Comparison of ENCODE assay signal across 8 mouse cellular contexts in genomic region chr10:44526751-44527591, GRCm38 (mm10). TPM values are rescaled to one million over a fixed set of nuclear protein-coding genes. Genes with fewer than 3 reads are reported as not detected.
DNase-seq lines count a peak whose midpoint lies in the region; ATAC-seq lines count a peak whose summit lies in the region.

No protein-coding gene starts in this region.

- no peak overlapping the region; the same call in 1 of the 2 replicates for H3K9ac ChIP-seq in forebrain, embryonic 15.5 days (replicated peaks)
- peak overlapping the region; percentile 77 for H3K9ac ChIP-seq in intestine, embryonic 16.5 days (ENCODE audit: low read depth, low read length)
- H3K9ac ChIP-seq in liver, embryonic 16.5 days (ENCODE audit: low read depth, low read length) = no peak overlapping the region

- WGBS in forebrain, embryonic 15.5 days = under 1% methylated on average over 31 of the region's 31 CpGs
- WGBS in intestine, embryonic 16.5 days = 3% methylated on average over 31 of the region's 31 CpGs
- 4% methylated on average over 31 of the region's 31 CpGs for WGBS in liver, embryonic 16.5 days (ENCODE audit: insufficient replicate concordance)

- no peak overlapping the region for H3K27ac ChIP-seq in forebrain, embryonic 15.5 days (replicated peaks)
- H3K27ac ChIP-seq in intestine, embryonic 16.5 days (ENCODE audit: low read length) = peak overlapping the region; percentile 95
- no peak overlapping the region for H3K27ac ChIP-seq in liver, embryonic 16.5 days (ENCODE audit: low read length)

- peak; percentile 28; the same call in 1 of the 2 replicates for ATAC-seq in forebrain, embryonic 15.5 days (replicated peaks)
- peak; percentile 55 for ATAC-seq in intestine, embryonic 16.5 days
- ATAC-seq in liver, embryonic 16.5 days (ENCODE audit: low read depth) = no peak
- no peak for ATAC-seq in activated CD4-positive, CD25-positive, alpha-beta regulatory T cell, adult 4 months

- peaks cover 20% of the 10 kb centered on the region for H3K4me1 ChIP-seq in forebrain, embryonic 15.5 days
- H3K4me1 ChIP-seq in intestine, embryonic 16.5 days (ENCODE audit: control insufficient read depth, insufficient read depth, low read length) = peaks cover 3% of the 10 kb centered on the region
- H3K4me1 ChIP-seq in liver, embryonic 16.5 days (ENCODE audit: control insufficient read depth, low read depth, low read length) = peaks cover 10% of the 10 kb centered on the region

- peak; percentile 32 to 55 for DNase-seq in heart, adult 18-20 months
- no peak for DNase-seq in heart, adult 8-10 months (ENCODE audit: low spot score)
- DNase-seq in ZHBTc4 (ENCODE audit: low read depth, low spot score) = peak; percentile 64
- DNase-seq in natural killer cell, adult 2 months (ENCODE audit: low spot score in 2 of 2) = peak; percentile 29 to 53

- no peaks in the 10 kb centered on the region for H3K36me3 ChIP-seq in forebrain, embryonic 15.5 days
- no peaks in the 10 kb centered on the region for H3K36me3 ChIP-seq in intestine, embryonic 16.5 days (ENCODE audit: control insufficient read depth, insufficient read depth, low read length)
- H3K36me3 ChIP-seq in liver, embryonic 16.5 days (ENCODE audit: control insufficient read depth, insufficient read depth) = no peaks in the 10 kb centered on the region

- peaks cover 84% of the 10 kb centered on the region for H3K27me3 ChIP-seq in forebrain, embryonic 15.5 days
- 0 out of 2 replicates have a peak, but pooled peaks cover 4% of the 10 kb centered on the region for H3K27me3 ChIP-seq in intestine, embryonic 16.5 days (replicated peaks; ENCODE audit: control insufficient read depth, insufficient read depth, low read length)
- peaks cover 42% of the 10 kb centered on the region for H3K27me3 ChIP-seq in liver, embryonic 16.5 days (ENCODE audit: control insufficient read depth, insufficient read depth, low read depth, low read length)

- no peaks in the 10 kb centered on the region for H3K9me3 ChIP-seq in forebrain, embryonic 15.5 days
- H3K9me3 ChIP-seq in intestine, embryonic 16.5 days (ENCODE audit: control insufficient read depth, low read length) = no peaks in the 10 kb centered on the region
- no peaks in the 10 kb centered on the region for H3K9me3 ChIP-seq in liver, embryonic 16.5 days (replicated peaks; ENCODE audit: control insufficient read depth, low read length)

- peak overlapping the region; percentile 38 for H3K4me2 ChIP-seq in forebrain, embryonic 15.5 days (replicated peaks)
- peak overlapping the region; percentile 77 for H3K4me2 ChIP-seq in intestine, embryonic 16.5 days (ENCODE audit: low read depth, low read length)
- peak overlapping the region; percentile 37 for H3K4me2 ChIP-seq in liver, embryonic 16.5 days (ENCODE audit: low read depth, low read length)

- H3K4me3 ChIP-seq in forebrain, embryonic 15.5 days = peak overlapping the region; percentile 25
- H3K4me3 ChIP-seq in intestine, embryonic 16.5 days (ENCODE audit: low read length) = peak overlapping the region; percentile 60
- H3K4me3 ChIP-seq in liver, embryonic 16.5 days (ENCODE audit: low read depth, low read length) = peak overlapping the region; percentile 30

RNA-seq across cellular contexts. Expression of gene Prdm1, which starts 1.3 kb away (rescaled TPM):
- 1 to 10 TPM in 1 of 2 experiments, under 1 TPM in 1; 0.46 to 1.6 TPM for total RNA-seq in heart, adult 18-20 months (2021)
- total RNA-seq in heart, adult 8-10 months (2022) = 1 to 10 TPM; 1.3 to 2.4 (median 1.7) TPM
- 0.45 and 0.47 TPM in 2 replicates for polyA plus RNA-seq in forebrain, embryonic 15.5 days (2015; fragmentation: Nextera tagmentation; extraction: Ambion mirVana)
- polyA plus RNA-seq in intestine, embryonic 16.5 days (2015; fragmentation: Nextera tagmentation; extraction: Ambion mirVana) = 22.1 and 28.4 TPM in 2 replicates
- 0.33 and 0.54 TPM in 2 replicates for polyA plus RNA-seq in liver, embryonic 16.5 days (2015; fragmentation: Nextera tagmentation; extraction: Ambion mirVana)
- polyA plus RNA-seq in activated CD4-positive, CD25-positive, alpha-beta regulatory T cell, adult 4 months (2017; shearing (Covaris generic)) = 10 to 100 TPM; 13.9 to 14.8 TPM

Comparison
In these comparisons a context has a peak if more than half of its experiments do, and no peak if none do; other contexts are left out.
1. ATAC-seq: peak in forebrain, embryonic 15.5 days (single experiment) and intestine, embryonic 16.5 days (single experiment); none in liver, embryonic 16.5 days (single experiment) and activated CD4-positive, CD25-positive, alpha-beta regulatory T cell, adult 4 months (single experiment).
2. Peak in every context shown above with its lines, with median percentiles within 50 percentile points of each other: H3K4me2 ChIP-seq and H3K4me3 ChIP-seq.